Mouse (Mus musculus): ENCODE data around the gene Shd.

Shd gene

DNA sequence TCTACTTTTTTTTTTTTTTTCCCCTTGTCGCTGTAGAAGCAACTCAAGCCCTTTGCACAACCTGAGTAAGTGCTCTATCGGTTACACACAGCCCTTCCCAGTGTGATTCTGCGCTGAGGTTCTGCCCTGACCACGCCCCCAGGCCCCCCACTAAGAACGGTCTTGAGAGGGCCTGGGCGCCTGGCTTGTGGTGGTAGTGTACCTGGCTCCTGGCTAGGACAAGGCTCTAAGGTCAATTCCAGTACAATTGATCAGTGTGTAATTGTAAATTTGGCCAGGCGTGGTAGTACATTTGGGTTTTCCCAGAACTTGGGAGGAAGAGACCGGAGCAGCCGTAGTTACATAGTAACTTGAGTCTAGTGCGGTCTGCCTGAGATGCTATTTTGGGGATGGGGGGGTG, 36.7 kb downstream of the Shd start:
- DNase-seq (ENCODE audit: low read depth, low spot score) = no peak

DNA sequence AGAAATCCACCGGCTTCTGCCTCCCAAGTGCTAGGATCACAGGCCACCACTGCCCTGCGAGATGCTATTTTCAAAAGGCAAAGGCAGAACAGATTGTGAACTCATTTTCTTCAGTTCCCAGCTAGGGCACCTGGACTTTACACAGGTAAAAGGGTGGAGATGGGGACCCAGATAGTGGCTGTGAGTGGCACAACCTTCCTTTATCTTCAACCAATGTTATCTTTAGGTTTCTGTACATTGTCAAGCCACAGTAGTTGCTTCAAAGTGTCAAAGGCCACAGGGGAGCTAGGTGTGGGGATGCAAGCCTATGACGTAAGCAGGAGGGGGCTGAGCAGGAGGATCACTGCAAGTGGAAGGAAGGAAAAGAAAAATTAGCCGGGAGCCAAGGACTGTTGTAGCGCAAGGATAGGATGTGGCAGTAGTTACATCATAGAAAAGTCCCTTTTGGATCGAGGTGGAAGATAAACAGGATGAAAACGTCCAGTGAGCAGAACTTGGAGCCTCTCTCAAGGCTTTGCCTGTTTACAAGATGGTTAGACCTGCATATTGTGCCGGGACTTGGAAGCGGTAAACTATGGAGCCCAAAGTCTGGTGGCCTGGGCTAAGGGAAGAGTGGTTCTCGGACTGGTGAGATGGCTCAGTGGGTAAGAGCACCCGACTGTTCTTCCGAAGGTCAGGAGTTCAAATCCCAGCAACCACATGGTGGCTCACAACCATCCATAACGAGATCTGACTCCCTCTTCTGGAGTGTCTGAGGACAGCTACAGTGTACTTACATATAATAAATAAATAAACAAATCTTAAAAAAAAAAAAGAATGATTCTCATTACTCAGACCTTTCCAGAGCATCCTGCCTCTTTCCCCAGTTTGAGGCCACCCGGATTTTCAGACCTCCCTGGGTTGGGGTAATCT, 37.4 kb downstream of the Shd start:
- DNase-seq (ENCODE audit: low read depth, low spot score) = no peak

DNA sequence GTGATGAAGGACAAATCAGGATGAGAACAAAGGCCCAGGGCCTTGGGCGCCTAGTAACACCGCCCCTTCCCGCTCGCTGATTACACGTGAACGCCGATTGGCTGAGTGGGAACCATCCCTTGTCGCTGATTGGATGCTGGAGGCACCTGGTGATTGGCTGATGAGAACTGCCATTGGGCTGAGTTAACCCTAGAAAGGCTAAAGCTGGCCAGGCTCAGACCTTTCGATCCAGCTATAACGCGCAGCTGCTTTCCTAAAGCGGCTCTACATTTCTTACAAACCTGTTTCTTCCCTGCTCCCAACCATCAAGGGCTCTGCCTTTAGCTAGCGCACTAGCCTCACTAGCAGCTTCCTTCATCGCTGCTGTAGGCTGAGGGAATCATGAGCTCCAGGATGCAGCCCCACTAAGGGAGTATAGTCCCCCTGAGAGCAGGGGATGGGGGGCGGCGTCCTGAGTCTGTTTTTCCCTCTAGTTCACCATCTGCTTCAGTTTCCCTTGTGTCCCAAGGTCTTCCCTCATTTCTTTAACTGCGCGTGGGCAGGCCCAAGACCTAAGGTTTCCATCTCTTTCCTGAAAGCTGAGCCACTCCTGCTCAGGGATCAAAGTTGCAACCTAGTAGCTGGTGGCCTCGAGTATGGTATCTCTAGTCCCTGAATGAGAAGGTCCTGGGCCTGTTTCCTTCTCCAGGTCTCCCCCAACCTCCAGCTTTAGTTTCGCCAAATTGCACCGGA, 38.3 kb downstream of the Shd start:
- DNase-seq (ENCODE audit: low read depth, low spot score) = peak; percentile 95

DNA sequence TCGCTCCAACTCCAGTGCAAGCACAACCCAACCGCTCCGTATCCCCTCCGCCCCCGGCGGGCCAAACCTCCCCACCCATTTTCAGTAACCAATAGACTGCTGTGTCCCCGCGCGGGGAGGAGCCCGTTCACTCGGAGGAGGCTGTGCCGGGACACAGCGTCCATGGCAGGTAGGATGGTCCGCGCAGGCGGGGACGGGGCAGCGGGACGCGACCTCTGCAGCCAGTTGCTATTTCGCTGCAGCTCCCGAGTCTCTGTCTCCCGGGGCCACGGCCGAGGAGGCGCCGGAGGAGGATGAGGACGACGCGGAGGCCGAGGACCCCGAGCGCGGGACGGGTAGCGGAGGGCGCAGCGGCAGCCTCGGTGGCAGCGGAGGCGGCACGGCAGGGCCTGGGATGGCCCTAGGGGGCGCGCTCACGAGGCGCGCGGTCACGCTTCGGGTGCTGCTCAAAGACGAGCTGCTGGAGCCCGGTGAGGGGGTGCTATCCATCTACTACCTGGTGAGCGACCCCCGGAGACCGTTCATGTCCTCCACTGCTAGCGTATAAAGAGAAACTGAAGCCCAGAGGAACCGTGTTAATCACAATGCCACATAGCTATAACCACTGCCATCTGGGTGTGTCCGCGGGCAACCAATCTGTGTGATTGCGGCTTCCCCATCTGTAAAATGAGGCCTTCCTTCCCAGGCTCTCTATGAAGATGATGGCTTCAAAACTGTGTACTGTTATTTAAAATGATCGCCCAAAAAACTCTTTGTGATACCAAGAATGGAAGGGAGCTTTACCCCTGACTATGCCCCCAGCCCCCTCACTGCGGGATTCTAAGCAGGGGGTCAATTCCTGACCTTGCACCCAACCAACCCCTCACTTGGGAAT, 39.1 kb downstream of the Shd start:
- peak; percentile 90 for DNase-seq (ENCODE audit: low read depth, low spot score)

DNA sequence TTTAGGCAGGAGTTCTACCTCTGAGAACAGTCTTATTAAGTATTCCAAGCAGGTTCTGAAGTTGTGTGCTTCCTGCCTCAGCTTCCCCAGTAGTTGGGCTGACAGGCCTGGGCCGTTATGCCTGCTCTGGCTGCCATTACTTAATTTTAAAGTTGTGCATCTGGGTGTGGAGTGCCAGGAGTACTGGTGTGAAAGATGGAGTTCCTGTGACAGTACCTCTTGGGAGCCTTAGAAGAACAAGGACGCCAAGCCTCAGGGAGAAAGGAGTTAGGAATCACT, 39.6 kb downstream of the Shd start:
- DNase-seq (ENCODE audit: low read depth, low spot score) = no peak

DNA sequence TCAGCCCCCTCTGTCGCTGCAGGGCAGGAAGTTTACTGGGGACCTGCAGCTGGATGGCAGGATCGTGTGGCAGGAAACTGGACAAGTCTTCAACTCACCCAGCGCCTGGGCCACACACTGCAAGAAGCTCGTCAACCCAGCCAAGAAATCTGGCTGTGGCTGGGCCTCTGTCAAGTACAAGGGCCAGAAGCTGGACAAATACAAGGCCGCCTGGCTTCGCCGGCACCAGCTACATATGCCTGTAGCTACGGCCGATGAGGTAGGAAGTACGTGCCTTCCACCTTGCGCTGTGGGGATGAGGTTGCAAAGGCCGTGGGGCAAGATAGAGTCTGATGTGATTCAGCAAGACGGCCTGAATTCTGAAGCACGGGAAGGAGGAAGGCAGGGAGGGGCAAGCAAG, 40.0 kb downstream of the Shd start:
- DNase-seq (ENCODE audit: low read depth, low spot score) = no peak

DNA sequence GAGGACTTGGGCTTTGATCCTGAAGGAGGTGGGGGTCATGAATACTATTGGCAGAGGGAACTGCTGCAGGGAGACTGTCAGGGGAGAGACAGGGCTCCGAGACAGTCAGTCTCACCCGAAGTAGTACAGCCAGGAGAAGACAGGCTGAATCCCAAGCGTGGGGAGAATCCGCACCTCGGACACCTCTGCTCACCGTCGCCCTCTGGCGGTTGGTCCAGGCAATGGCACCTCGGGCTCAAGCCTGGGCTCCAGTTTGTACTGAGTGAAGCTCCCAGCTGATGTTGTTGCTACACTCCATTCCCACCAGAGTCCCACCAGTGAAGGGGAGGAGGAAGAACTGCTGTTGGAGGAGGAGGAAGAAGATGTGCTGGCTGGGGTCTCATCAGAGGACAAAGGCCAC, 40.4 kb downstream of the Shd start:
- no peak for DNase-seq (ENCODE audit: low read depth, low spot score)

DNA sequence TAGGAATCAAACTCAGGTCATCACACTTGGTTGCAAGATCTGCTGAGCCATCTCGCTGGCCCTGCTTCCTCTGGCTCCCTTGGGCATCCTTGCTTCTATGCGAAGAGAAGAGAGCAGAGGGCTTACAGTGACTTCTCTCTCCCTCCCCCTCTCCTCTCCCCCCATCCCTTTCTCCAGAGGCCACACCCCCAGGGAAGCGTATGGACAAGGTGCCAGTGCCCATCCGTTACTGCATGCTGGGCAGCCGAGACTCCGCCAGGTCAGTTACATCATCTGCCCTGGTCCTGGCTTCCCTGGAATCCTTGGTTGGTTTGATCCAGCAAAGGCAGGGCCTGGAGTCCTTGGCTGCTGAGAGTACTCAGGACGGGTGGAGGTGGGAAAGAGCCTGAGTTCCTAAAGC, 41.2 kb downstream of the Shd start:
- DNase-seq (ENCODE audit: low read depth, low spot score) = no peak

DNA sequence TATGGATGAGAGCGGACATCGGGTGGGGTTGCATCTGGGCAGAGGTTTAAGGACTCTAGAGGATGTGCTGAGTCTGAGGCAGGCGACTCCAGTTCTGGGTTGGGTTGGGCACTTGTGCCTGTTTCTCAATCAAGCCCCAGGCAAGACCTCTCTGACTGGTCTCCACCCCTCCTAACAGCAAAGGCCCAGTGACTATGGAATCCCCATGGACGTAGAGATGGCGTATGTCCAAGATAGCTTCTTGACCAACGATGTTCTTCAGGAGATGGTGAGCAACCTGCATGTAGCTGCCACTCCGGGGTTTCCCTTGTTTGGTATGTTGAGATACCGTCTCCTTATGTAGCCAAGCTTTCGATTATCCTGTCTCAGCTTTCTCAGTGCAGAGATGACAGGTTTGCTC, 45.0 kb downstream of the Shd start:
- no peak for DNase-seq (ENCODE audit: low read depth, low spot score)

DNA sequence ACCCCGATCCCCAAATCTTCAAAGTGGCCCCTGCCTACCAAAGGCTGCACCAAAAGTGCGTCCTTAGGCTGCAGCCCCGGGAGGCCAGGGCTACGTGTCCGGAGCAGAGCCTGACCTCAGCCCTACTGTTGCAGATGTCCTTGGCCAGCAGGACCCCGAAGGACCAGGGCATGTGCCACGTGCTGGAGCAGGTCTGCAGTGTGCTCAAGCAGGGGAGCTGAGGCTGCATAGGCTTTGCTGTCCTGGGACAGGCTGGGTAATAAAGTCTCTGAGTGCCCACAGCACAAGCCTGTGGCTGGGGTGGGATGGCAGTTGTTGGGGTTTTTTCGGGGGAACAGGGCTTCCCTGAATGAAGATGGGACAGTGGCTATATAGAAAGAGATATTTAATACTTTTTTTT, 46.1 kb downstream of the Shd start:
- no peak for DNase-seq (ENCODE audit: low read depth, low spot score)

DNA sequence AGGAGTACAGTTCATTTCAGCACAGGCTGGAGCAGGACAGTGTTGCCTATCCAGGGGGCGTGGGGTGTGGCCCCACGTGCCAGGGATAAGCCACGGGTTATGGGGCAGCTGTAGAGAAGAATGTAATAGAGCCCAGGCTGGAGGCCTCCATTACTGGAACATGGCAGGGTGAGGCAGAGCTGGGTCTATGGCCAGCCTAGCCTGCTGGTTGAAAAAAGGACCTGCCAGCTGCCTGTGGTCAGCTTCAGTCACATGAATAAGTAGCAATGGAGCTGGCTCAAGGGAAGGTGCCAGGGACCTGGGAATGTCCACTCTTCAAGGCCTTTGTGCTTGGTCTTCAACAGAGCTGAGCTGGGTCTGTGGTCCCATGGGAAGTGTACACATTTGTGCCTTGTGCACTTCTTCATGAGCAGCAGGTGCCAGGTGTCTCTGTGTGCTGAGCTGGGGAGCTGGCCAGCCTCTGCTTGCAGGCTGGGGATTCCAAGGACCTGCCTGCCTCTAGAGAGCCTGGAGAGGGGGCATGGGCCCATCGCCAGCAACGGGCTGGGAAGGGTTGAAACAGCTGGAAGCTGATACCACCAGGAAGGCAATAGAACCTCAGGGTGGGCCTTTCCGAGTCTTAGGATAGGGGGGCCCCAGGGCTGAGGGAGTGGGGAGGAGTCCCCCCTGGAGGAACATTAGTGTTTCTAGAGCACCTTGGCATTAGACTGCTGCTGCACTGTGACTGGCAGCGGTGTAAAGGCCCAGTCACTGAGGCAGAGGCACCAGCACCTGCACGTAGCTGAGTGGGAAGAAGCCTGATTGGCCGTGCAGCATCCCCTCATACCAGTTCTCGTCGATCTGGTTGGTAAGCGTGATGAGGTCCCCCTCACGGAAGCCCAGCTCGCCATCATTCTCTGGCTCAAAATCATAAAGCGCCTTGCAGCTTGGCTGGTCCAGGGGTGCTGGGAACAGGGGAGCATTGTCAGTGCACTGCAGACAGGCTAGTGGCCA, 46.8 kb downstream of the Shd start:
- no peak for DNase-seq (ENCODE audit: low read depth, low spot score)

DNA sequence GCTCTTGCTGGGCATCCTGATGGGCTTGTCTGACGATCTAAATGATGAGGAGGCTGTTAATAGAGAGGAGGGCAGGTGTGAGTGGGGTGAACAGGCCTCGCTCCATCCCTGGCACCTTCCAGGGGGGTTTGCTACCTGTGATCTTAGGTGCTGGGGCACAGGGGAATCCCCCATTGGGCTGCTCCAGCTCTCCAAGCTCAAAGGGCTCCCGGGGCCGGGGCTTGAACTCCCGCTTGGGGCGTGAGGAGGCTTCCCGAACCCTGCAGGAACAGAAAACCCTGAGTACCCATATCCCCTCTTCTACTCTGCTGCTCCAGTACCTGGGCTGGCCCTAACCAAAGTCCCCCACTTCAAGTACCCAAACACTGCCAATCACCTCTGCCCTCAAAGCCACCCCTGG, 47.6 kb downstream of the Shd start:
- no peak for DNase-seq (ENCODE audit: low read depth, low spot score)

DNA sequence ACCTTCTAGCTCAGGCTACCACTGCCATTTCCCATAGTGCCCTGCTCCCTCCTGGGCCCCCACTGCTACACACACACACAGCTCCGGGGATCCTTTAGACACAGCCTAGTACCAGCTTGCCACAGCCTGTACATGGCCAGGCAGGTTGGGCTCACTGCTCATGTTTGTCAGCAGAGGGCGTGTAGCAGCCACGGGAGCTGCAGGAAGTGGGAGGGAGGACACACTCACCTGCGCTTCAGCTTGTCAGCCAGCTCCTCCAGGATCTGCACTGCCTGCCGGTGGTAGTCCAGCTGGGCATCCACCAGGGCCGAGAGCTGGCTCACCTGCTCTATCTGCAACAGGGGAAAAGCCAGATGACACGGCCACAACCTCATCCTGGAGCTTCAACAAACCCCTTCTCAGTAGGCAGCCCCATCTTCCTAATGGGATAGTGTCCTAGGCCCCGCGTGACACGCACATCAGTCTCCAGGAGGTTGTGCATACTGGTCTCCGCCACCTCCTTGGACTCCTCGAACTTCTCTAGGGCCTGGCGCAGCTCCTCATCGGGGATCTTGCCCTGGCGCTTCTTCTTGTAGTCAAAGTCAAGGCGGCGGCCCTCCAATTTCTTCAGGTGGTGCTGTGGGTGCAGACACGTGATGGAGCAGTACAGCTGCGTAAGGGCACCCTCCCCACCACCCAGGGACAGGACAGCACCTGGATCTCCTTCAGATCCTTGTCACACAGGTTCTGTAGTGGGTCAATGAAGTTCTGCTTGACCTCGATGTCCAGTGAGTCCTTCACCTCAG, 48.3 kb downstream of the Shd start:
- peak; percentile 64 for DNase-seq (ENCODE audit: low read depth, low spot score)

DNA sequence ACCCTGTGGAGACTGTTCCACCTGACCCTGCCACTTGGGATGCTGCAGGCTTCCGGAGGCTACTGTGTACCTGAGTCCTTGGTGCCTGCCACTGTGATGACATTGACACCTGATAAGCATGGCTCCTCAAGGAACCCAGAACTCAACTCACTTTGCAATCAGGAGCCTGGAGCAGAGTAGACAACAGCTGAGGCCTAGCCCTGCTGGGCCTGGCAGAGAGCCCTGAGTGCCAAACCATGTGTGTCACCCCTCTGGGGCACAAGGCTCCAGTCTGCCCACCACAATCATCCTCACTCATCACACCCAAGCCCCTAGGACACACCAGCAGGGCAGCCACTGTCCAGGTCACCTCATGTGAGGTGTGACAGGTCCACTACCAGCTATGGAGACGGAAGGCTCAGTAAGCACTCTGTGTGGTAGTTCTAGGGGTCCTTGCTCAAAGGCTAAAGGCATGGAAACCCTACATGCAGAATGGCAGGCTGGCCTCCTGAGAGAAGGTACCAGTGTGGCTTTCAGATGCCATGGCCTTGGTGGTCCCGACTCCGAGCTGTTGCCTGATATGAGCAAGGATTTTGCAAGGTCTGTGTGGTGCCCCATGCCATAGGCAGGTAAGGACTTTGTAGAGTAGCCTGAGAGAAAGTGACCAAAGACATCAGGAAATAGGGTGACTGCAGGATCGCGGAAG, 50.3 kb downstream of the Shd start:
- DNase-seq (ENCODE audit: low read depth, low spot score) = no peak

DNA sequence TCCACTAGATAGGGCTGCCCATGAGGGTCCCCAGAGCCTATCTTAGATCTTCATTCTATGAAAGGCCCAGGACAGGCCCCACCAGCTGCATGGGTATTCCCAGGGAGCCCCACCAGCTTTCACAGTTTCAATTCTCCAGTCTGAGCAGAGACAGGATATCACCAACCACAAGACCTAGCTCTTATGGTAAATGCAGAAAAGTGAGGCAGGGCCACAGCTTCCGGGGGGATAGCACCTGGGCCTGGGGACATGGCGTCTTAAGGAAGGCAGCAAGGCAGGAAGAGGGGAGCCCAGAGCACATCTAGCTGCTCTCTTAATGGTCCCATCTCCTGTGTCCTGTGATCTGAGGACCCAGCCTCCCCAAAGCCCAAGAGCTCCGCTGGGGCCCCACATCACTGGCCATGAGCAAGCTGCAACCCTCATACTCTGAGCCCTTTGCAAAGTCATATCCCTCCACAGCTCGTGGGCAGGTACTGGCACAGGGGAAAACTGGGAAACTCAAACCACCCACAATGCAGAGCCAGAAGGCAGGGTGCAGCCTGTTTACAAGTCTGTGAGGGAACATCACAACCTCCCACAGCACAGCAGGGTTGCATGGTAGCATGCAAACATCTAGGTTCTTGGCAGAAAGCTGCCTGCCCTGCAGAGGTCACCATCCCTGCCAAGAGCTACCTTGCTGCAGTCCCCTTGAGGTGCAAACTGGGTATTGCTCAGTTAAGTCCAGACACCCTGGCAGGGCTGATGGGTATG, 51.1 kb downstream of the Shd start:
- DNase-seq (ENCODE audit: low read depth, low spot score) = peak; percentile 76

DNA sequence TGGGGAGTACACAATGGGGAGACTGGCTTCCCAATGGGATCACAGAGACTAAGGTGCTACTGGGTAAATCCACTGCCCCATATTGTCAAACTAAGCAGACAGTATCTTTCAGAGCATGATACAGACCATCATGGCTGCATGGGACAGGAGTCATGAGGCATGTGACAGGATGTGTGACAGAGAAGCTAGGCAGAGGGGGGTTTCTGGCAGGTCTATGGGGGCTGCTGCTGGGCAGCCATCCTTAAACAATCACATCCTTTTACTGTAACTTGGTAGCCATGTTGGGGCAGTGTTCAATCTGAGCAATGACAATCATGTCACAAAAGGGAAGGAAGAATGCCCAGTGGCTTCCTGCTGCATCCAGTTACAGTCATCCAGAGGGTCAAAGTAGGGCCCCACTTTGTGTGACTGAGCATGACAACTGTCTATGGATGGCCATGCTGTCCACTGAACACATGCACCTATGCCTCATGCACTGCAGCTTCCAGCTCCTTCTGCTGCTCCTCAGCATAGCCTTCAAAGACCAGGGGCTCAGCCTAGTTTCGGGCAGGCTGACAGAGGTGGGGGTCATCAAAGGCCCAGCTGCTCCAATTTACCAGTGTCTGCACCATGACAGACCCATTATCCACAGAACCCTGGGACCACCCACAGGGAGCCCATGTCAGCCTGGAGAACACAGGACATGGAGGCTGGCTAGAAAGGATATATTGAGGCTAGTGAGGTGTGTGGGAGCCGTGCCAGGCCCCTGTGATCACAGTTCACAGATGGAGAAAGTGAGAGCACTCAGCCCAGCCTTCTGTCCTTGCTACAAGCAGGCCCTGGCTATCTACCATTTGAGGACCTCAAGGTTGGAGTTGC, 52.1 kb downstream of the Shd start:
- no peak for DNase-seq (ENCODE audit: low read depth, low spot score)

DNA sequence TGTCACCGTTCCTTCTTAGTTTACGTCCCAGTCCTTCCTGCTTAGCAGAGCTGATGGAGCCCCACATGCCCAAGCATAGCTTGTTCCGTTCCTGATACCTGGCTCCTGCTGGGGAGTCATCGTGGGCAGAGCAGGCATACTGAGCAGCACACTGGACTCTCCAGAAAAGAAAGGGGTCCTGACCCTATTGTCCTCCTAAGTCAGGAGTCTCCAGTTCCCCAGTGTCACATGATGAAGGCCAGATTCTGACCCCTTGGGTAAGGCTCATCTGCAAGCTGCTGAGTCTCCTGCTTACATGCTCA, 52.7 kb downstream of the Shd start:
- no peak for DNase-seq (ENCODE audit: low read depth, low spot score)

DNA sequence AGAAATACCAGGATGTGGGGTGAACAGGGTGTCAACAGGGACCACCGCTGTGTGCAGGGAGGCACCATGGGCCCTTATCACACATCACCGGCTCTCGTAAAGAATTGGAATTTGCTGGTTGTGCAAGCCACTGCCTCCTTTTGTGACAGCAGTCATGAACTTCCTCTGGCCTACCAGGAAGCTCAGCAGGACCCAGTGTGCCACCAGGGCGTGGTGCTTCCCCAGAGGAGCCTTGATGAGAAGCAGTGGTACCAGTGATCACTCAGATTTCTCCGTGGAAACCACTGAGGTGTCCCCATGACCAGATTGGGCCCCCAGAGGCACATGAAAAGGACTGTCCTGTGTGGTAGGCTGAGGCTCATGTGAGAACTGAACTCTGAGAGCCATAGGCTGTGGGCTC, 53.1 kb downstream of the Shd start:
- DNase-seq (ENCODE audit: low read depth, low spot score) = no peak

Data from telencephalon, adult 2 months (tissue).